Mouse (Mus musculus) MEL (cell line): ENCODE data around the gene Frk. TPM values are rescaled to one million over a fixed set of nuclear protein-coding genes. Genes with fewer than 3 reads are reported as not detected.
A peak's percentile ranks its signal among the peaks of the same experiment; 100 is the strongest.

Experiments used
- DNase-seq: peaks from one replicate; pipeline ENCODE4 v3.0.0; 2011; ENCODE audit warnings: low read depth, low spot score
- H3K27ac ChIP-seq: 2 replicates; pipeline ENCODE4 v1.5.1; 2012; ENCODE audit warnings: low read depth, mild to moderate bottlenecking, control low read depth, low read length, moderate library complexity; ENCODE audit not compliant: control insufficient read depth
- H3K27me3 ChIP-seq, 2 experiments: fragments of 150-350 bp in 1 of 2; sonication (generic) in 1 of 2; 2 replicates each; pipeline ENCODE4 v1.6.1; 2012; ENCODE audit warnings: low read length in 2 of 2, mild to moderate bottlenecking in 2 of 2, improper control_type of control experiment in 1 of 2, moderate library complexity in 1 of 2; ENCODE audit not compliant: insufficient read depth in 2 of 2, control insufficient read depth in 1 of 2
- H3K36me3 ChIP-seq, 2 experiments: 2 replicates each; pipeline ENCODE4 v1.6.1; 2012 to 2014; ENCODE audit warnings: low read length in 2 of 2, improper control_type of control experiment in 1 of 2, inconsistent platforms in 1 of 2, mild to moderate bottlenecking in 1 of 2; ENCODE audit not compliant: insufficient read depth in 2 of 2, control insufficient read depth in 1 of 2
- H3K4me1 ChIP-seq, 2 experiments: fragments of 150-350 bp in 1 of 2; sonication (generic) in 1 of 2; 2 replicates each; pipeline ENCODE4 v1.6.1; 2012; ENCODE audit warnings: low read length in 2 of 2, improper control_type of control experiment in 1 of 2, mild to moderate bottlenecking in 1 of 2; ENCODE audit not compliant: insufficient read depth in 2 of 2, control insufficient read depth in 1 of 2
- H3K4me3 ChIP-seq, 2 experiments: fragments of 150-350 bp in 1 of 2; sonication (generic) in 1 of 2; 2 replicates each; pipeline ENCODE4 v1.5.1; 2012; ENCODE audit warnings: low read depth in 2 of 2, low read length in 2 of 2, mild to moderate bottlenecking in 2 of 2, moderate library complexity in 2 of 2, control low read depth in 1 of 2, improper control_type of control experiment in 1 of 2; ENCODE audit not compliant: control insufficient read depth in 1 of 2, insufficient read depth in 1 of 2
- H3K79me2 ChIP-seq: 2 replicates; pipeline ENCODE4 v1.6.1; 2012; ENCODE audit warnings: mild to moderate bottlenecking, low read length, moderate library complexity; ENCODE audit not compliant: control insufficient read depth, poor library complexity, insufficient read depth
- H3K9ac ChIP-seq: 2 replicates; pipeline ENCODE4 v1.6.1; 2012; ENCODE audit warnings: low read depth, mild to moderate bottlenecking, control low read depth, low read length, moderate library complexity; ENCODE audit not compliant: control insufficient read depth, poor library complexity, severe bottlenecking
- H3K9me3 ChIP-seq: fragments of 150-350 bp; sonication (generic); replicated peaks from 2 replicates; pipeline ENCODE4 v1.6.1; 2012; ENCODE audit warnings: mild to moderate bottlenecking, low read length, improper control_type of control experiment, moderate library complexity; ENCODE audit not compliant: insufficient read depth
- CHD1 ChIP-seq: IDR thresholded peaks from 2 replicates; pipeline ENCODE4 v1.6.1; 2012; ENCODE audit warnings: low read depth, mild to moderate bottlenecking, inconsistent platforms, low read length, improper control_type of control experiment
- E2F4 ChIP-seq: IDR thresholded peaks from 2 replicates; pipeline ENCODE4 v1.6.1; 2011; ENCODE audit warnings: low read depth, low read length, improper control_type of control experiment, borderline replicate concordance
- EP300 ChIP-seq, 2 experiments: IDR thresholded peaks; 2 replicates each; pipeline ENCODE4 v1.6.1; 2011; ENCODE audit warnings: improper control_type of control experiment in 2 of 2, low read length in 2 of 2, low read depth in 1 of 2, mild to moderate bottlenecking in 1 of 2
- GATA1 ChIP-seq: IDR thresholded peaks from 2 replicates; pipeline ENCODE4 v1.6.1; 2011; ENCODE audit warnings: low read depth, low read length, improper control_type of control experiment
- HCFC1 ChIP-seq: IDR thresholded peaks from 2 replicates; pipeline ENCODE4 v1.6.1; 2012; ENCODE audit warnings: low read depth, mild to moderate bottlenecking, inconsistent platforms, low read length, improper control_type of control experiment, moderate library complexity
- JUND ChIP-seq: IDR thresholded peaks from 2 replicates; pipeline ENCODE4 v1.6.1; 2011; ENCODE audit warnings: low read depth, mild to moderate bottlenecking, improper control_type of control experiment, low read length
- MAFK ChIP-seq: IDR thresholded peaks from 2 replicates; pipeline ENCODE4 v1.6.1; 2011; ENCODE audit warnings: low read depth, mild to moderate bottlenecking, low read length, improper control_type of control experiment, borderline replicate concordance
- MEF2A ChIP-seq: IDR thresholded peaks from 2 replicates; pipeline ENCODE4 v1.6.1; 2014; ENCODE audit warnings: low read depth, mild to moderate bottlenecking, inconsistent platforms, low read length, improper control_type of control experiment; ENCODE audit not compliant: poor library complexity, insufficient replicate concordance, severe bottlenecking; ENCODE audit errors: extremely low read depth
- MXI1 ChIP-seq: IDR thresholded peaks from 2 replicates; pipeline ENCODE4 v1.6.1; 2011; ENCODE audit warnings: mild to moderate bottlenecking, low read depth, low read length, improper control_type of control experiment
- NELFE ChIP-seq: IDR thresholded peaks from 2 replicates; pipeline ENCODE4 v1.6.1; 2011; ENCODE audit warnings: low read depth, low read length, improper control_type of control experiment
- POLR2A ChIP-seq, 2 experiments: IDR thresholded peaks; 2 replicates each; pipeline ENCODE4 v1.6.1; 2011 to 2012; ENCODE audit warnings: low read length in 2 of 2, mild to moderate bottlenecking in 2 of 2, control low read depth in 1 of 2, improper control_type of control experiment in 1 of 2, low read depth in 1 of 2, moderate library complexity in 1 of 2; ENCODE audit not compliant: control insufficient read depth in 1 of 2, insufficient read depth in 1 of 2, poor library complexity in 1 of 2
- RCOR1 ChIP-seq: IDR thresholded peaks from 2 replicates; pipeline ENCODE4 v1.6.1; 2012; ENCODE audit warnings: low read depth, mild to moderate bottlenecking, inconsistent platforms, low read length, improper control_type of control experiment
- SIN3A ChIP-seq: IDR thresholded peaks from 2 replicates; pipeline ENCODE4 v1.6.1; 2012; ENCODE audit warnings: low read length, improper control_type of control experiment, inconsistent platforms
- TAL1 ChIP-seq: IDR thresholded peaks from 2 replicates; pipeline ENCODE4 v1.6.1; 2012; ENCODE audit warnings: mild to moderate bottlenecking, inconsistent platforms, low read length, moderate library complexity, mixed read lengths
- TCF12 ChIP-seq: IDR thresholded peaks from 2 replicates; pipeline ENCODE4 v1.6.1; 2014; ENCODE audit warnings: low read depth, mild to moderate bottlenecking, inconsistent platforms, low read length, improper control_type of control experiment, moderate library complexity
- ZKSCAN1 ChIP-seq: IDR thresholded peaks from 2 replicates; pipeline ENCODE4 v1.6.1; 2012; ENCODE audit warnings: low read depth, mild to moderate bottlenecking, inconsistent platforms, low read length, improper control_type of control experiment, moderate library complexity
- ZNF384 ChIP-seq: IDR thresholded peaks from 2 replicates; pipeline ENCODE4 v1.6.1; 2012; ENCODE audit warnings: low read depth, mild to moderate bottlenecking, inconsistent platforms, low read length, improper control_type of control experiment
- polyA plus RNA-seq, 2 experiments: library from polyadenylated mRNA; stranded (reverse) in 1 of 2; unstranded in 1 of 2; fragments of >175 nt in 1 of 2; fragments of >200 nt in 1 of 2; gene quantifications; 2 replicates each; pipeline versions ENCODE4 v1.2.1 to v1.2.4; 2012; ENCODE audit warnings: low replicate concordance in 2 of 2, low read depth in 1 of 2; ENCODE audit not compliant: insufficient read length in 2 of 2, insufficient read depth in 1 of 2, missing spikeins in 1 of 2
- total RNA-seq: library from RNA; depleted of rRNA; stranded (reverse); fragments of 300-350 nt; gene quantifications from 2 replicates; pipeline ENCODE4 v1.2.3, GENCODE M21; 2012

The Frk gene
- total and polyA plus RNA-seq, 3 experiments: not detected

- Histone ChIP-seq H3K4me1 (peaks cover 8 to 9% of the 10 kb centered on the region in 2 experiments), H3K36me3 (peaks cover 0 to 16% of the 10 kb centered on the region in 2 experiments; a peak in 2 of 4 replicates), H3K79me2 (no peaks in the 10 kb centered on the region)
- TF ChIP-seq POLR2A (IDR thresholded peaks at IDR 0.05; ENCODE audit: control insufficient read depth in 1 of 2, insufficient read depth in 1 of 2, low read depth in 1 of 2, low read length in 2 of 2, poor library complexity in 1 of 2): no peak
- peak; percentile 50; the same call in 1 of the 2 replicates for TF ChIP-seq SIN3A
- no peak for TF ChIP-seq MEF2A
- TF ChIP-seq ZKSCAN1: no peak
- no peak; the same call in 1 of the 2 replicates for TF ChIP-seq NELFE
- TF ChIP-seq EP300 (IDR thresholded peaks at IDR 0.05; ENCODE audit: low read depth in 1 of 2, low read length in 2 of 2): peak; percentile 64 to 81
- peak; percentile 53 for TF ChIP-seq GATA1
- TF ChIP-seq TCF12: peak; percentile 67; the same call in 1 of the 2 replicates
- no peak for TF ChIP-seq CHD1
- 0 out of 2 replicates have a peak, but pooled peaks have one; percentile 11 for TF ChIP-seq TAL1
- peak; percentile 35; the same call in 1 of the 2 replicates for TF ChIP-seq RCOR1
- TF ChIP-seq, all 39 proteins: peak for 6
- Histone ChIP-seq H3K9ac (no peak overlapping the region), H3K9me3 (no peaks in the 10 kb centered on the region), H3K4me3 (no peak overlapping the region), H3K27ac (peak overlapping the region; percentile 63; the same call in 1 of the 2 replicates), H3K27me3 (no peaks in the 10 kb centered on the region)
- DNase-seq: peak; percentile 59
Observed at GRCm38 (mm10) chr10:34541717-34542490, 58.7 kb downstream of the Frk start.

DNA sequence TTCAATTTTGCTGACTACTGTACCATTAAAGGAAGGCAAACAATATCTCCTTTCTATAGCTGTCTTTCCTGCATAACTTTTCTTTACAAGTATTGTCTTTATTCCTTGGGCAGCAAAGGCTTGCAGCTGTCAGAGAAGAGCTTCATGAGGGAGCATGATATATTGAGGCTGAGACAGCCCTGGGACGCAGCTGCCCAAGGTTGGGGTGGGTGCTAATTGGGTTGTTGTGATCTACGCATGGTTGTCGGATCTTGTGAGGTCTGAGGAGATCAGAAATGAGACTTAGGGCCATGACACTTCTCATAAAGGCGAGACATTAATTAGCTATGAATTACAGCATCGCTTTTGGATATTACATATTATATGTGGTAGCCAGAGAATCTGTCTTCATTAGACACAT is 67.4 kb downstream of the Frk start:
- DNase-seq: no peak
- Histone ChIP-seq H3K9ac (no peak overlapping the region), H3K4me3 (no peak overlapping the region), H3K9me3 (no peaks in the 10 kb centered on the region), H3K79me2 (no peaks in the 10 kb centered on the region), H3K4me1 (no peaks in the 10 kb centered on the region), H3K27ac (no peak overlapping the region), H3K27me3 (no peaks in the 10 kb centered on the region), H3K36me3 (no peaks in the 10 kb centered on the region)
- TF ChIP-seq NELFE (no peak), E2F4 (no peak), ZKSCAN1 (no peak), CHD1 (no peak), JUND (no peak), TCF12 (no peak), HCFC1 (no peak), MEF2A (no peak), MXI1 (no peak), MAFK (no peak), EP300 (IDR thresholded peaks at IDR 0.05; ENCODE audit: low read depth in 1 of 2, low read length in 2 of 2) (no peak), ZNF384 (no peak), SIN3A (no peak)
